Mouse (Mus musculus): Measurements from ENCODE around the gene Slu7. TPM values are rescaled to one million over a fixed set of nuclear protein-coding genes. Genes with fewer than 3 reads are reported as not detected.

Slu7 gene
- polyA plus RNA-seq, 1 experiment from 2014 or later, result 59.6 TPM

- ATAC-seq (replicated peaks; ENCODE audit: low FRiP score), result no peak
- Histone ChIP-seq H3K4me1 (peaks cover 10% of the 10 kb centered on the region; the same call in 1 of the 2 replicates), H3K4me3 (replicated peaks) (no peak overlapping the region), H3K9me3 (replicated peaks) (no peaks in the 10 kb centered on the region), H3K36me3 (no peaks in the 10 kb centered on the region), H3K4me2 (no peak overlapping the region), H3K9ac (no peak overlapping the region), H3K27ac (no peak overlapping the region), H3K27me3 (no peaks in the 10 kb centered on the region)
- 64% methylated on average over 7 of the region's 7 CpGs for WGBS
These were observed 36.9 kb upstream of the Slu7 start for GRCm38 (mm10) chr11:43396672-43397071.

- Histone ChIP-seq H3K9me3 (replicated peaks) (no peaks in the 10 kb centered on the region), H3K4me1 (peaks cover 10% of the 10 kb centered on the region; the same call in 1 of the 2 replicates), H3K27ac (no peak overlapping the region), H3K27me3 (no peaks in the 10 kb centered on the region), H3K4me2 (no peak overlapping the region), H3K9ac (no peak overlapping the region), H3K4me3 (replicated peaks) (no peak overlapping the region), H3K36me3 (no peaks in the 10 kb centered on the region)
- 48% methylated on average over 4 of the region's 4 CpGs for WGBS
- ATAC-seq (replicated peaks; ENCODE audit: low FRiP score), result no peak; the same call in 1 of the 2 replicates
These were observed 34.2 kb upstream of the Slu7 start for GRCm38 (mm10) chr11:43399297-43399696.

- Histone ChIP-seq H3K4me2 (no peak overlapping the region), H3K9ac (no peak overlapping the region), H3K36me3 (no peaks in the 10 kb centered on the region), H3K4me1 (peaks cover 7% of the 10 kb centered on the region; the same call in 1 of the 2 replicates), H3K9me3 (replicated peaks) (peaks cover 4% of the 10 kb centered on the region), H3K27ac (no peak overlapping the region), H3K4me3 (replicated peaks) (no peak overlapping the region), H3K27me3 (no peaks in the 10 kb centered on the region)
- WGBS, result 87% methylated on average over 1 of the region's 1 CpGs
- ATAC-seq (replicated peaks; ENCODE audit: low FRiP score), result no peak
These were observed 33.4 kb upstream of the Slu7 start for GRCm38 (mm10) chr11:43400131-43400530.

- WGBS, result 81% methylated on average over 15 of the region's 15 CpGs
- Histone ChIP-seq H3K27ac (no peak overlapping the region), H3K4me2 (no peak overlapping the region), H3K27me3 (no peaks in the 10 kb centered on the region), H3K9ac (no peak overlapping the region), H3K4me3 (replicated peaks) (no peak overlapping the region), H3K9me3 (replicated peaks) (peaks cover 4% of the 10 kb centered on the region), H3K36me3 (no peaks in the 10 kb centered on the region), H3K4me1 (no peaks in the 10 kb centered on the region)
- no peak for ATAC-seq (replicated peaks; ENCODE audit: low FRiP score)
These were observed 29.3 kb upstream of the Slu7 start for GRCm38 (mm10) chr11:43404150-43404807.

GRCm38 (mm10) chr11:43408888-43409287 is 24.7 kb upstream of the Slu7 start:
- H3K4me2 ChIP-seq, result no peak overlapping the region
- H3K4me3 ChIP-seq (replicated peaks), result no peak overlapping the region
- 80% methylated on average over 2 of the region's 2 CpGs for WGBS
- peaks cover 4% of the 10 kb centered on the region for H3K9me3 ChIP-seq (replicated peaks)
- H3K4me1 ChIP-seq, result no peaks in the 10 kb centered on the region
- no peak for ATAC-seq (replicated peaks; ENCODE audit: low FRiP score)
- H3K27me3 ChIP-seq, result no peaks in the 10 kb centered on the region
- H3K27ac ChIP-seq, result no peak overlapping the region
- no peaks in the 10 kb centered on the region for H3K36me3 ChIP-seq
- no peak overlapping the region for H3K9ac ChIP-seq

- no peak overlapping the region for H3K4me3 ChIP-seq (replicated peaks)
- H3K27ac ChIP-seq, result no peak overlapping the region
- ATAC-seq (replicated peaks; ENCODE audit: low FRiP score), result no peak
These were observed 23.3 kb upstream of the Slu7 start for GRCm38 (mm10) chr11:43410291-43410690.

GRCm38 (mm10) chr11:43411413-43411812 is 22.1 kb upstream of the Slu7 start:
- no peaks in the 10 kb centered on the region for H3K4me1 ChIP-seq
- WGBS, result 7% methylated on average over 1 of the region's 1 CpGs
- H3K36me3 ChIP-seq, result no peaks in the 10 kb centered on the region
- no peak overlapping the region for H3K27ac ChIP-seq
- ATAC-seq (replicated peaks; ENCODE audit: low FRiP score), result no peak
- H3K4me2 ChIP-seq, result no peak overlapping the region
- H3K9me3 ChIP-seq (replicated peaks), result no peaks in the 10 kb centered on the region
- no peak overlapping the region for H3K4me3 ChIP-seq (replicated peaks)
- no peak overlapping the region for H3K9ac ChIP-seq
- H3K27me3 ChIP-seq, result no peaks in the 10 kb centered on the region

More at GRCm38 (mm10) chr11:43410291-43410690, 23.3 kb upstream of the Slu7 start:
- Histone ChIP-seq H3K4me1 (no peaks in the 10 kb centered on the region), H3K9me3 (replicated peaks) (no peaks in the 10 kb centered on the region), H3K27me3 (no peaks in the 10 kb centered on the region), H3K36me3 (no peaks in the 10 kb centered on the region), H3K4me2 (no peak overlapping the region), H3K9ac (no peak overlapping the region)
- WGBS, result 54% methylated on average over 7 of the region's 7 CpGs

GRCm38 (mm10) chr11:43412771-43413451 is 20.6 kb upstream of the Slu7 start:
- Histone ChIP-seq H3K4me2 (no peak overlapping the region), H3K9me3 (replicated peaks) (no peaks in the 10 kb centered on the region), H3K4me3 (replicated peaks) (no peak overlapping the region), H3K36me3 (no peaks in the 10 kb centered on the region), H3K27ac (no peak overlapping the region), H3K9ac (no peak overlapping the region), H3K4me1 (no peaks in the 10 kb centered on the region), H3K27me3 (no peaks in the 10 kb centered on the region)
- ATAC-seq (replicated peaks; ENCODE audit: low FRiP score), result no peak
- 26% methylated on average over 14 of the region's 14 CpGs for whole genome bisulfite sequencing

GRCm38 (mm10) chr11:43417201-43417600 is 16.3 kb upstream of the Slu7 start:
- Histone ChIP-seq H3K4me3 (replicated peaks) (no peak overlapping the region), H3K9me3 (replicated peaks) (no peaks in the 10 kb centered on the region), H3K4me1 (no peaks in the 10 kb centered on the region), H3K27me3 (no peaks in the 10 kb centered on the region), H3K36me3 (peaks cover 7% of the 10 kb centered on the region; the same call in 1 of the 2 replicates), H3K9ac (no peak overlapping the region), H3K4me2 (no peak overlapping the region), H3K27ac (no peak overlapping the region)
- peak; percentile 75; the same call in 1 of the 2 replicates for ATAC-seq (replicated peaks; ENCODE audit: low FRiP score)
- 44% methylated on average over 7 of the region's 7 CpGs for WGBS

GRCm38 (mm10) chr11:43424386-43424785 is 9.2 kb upstream of the Slu7 start:
- H3K4me1 ChIP-seq, result peaks cover 12% of the 10 kb centered on the region
- no peak overlapping the region for H3K27ac ChIP-seq
- WGBS, result 82% methylated on average over 5 of the region's 5 CpGs
- no peak overlapping the region for H3K4me3 ChIP-seq (replicated peaks)
- no peak overlapping the region for H3K9ac ChIP-seq
- no peak overlapping the region for H3K4me2 ChIP-seq
- H3K9me3 ChIP-seq (replicated peaks), result no peaks in the 10 kb centered on the region; the same call in 1 of the 2 replicates
- no peak for ATAC-seq (replicated peaks; ENCODE audit: low FRiP score)
- no peaks in the 10 kb centered on the region for H3K27me3 ChIP-seq
- H3K36me3 ChIP-seq, result peaks cover 25% of the 10 kb centered on the region

- Histone ChIP-seq H3K27me3 (no peaks in the 10 kb centered on the region), H3K36me3 (peaks cover 25% of the 10 kb centered on the region), H3K4me2 (peak overlapping the region; percentile 61), H3K9me3 (replicated peaks) (no peaks in the 10 kb centered on the region; the same call in 1 of the 2 replicates), H3K4me3 (replicated peaks) (peak overlapping the region; percentile 65), H3K4me1 (peaks cover 12% of the 10 kb centered on the region), H3K27ac (no peak overlapping the region), H3K9ac (0 out of 2 replicates have a peak overlapping the region, but pooled peaks have one; percentile 54)
- peak; percentile 44 for ATAC-seq (replicated peaks; ENCODE audit: low FRiP score)
- 91% methylated on average over 9 of the region's 9 CpGs for WGBS
These were observed 8.3 kb upstream of the Slu7 start for GRCm38 (mm10) chr11:43425166-43425709.

- Histone ChIP-seq H3K4me1 (peaks cover 12% of the 10 kb centered on the region), H3K27ac (peak within 1 kb of the TSS; percentile 71), H3K27me3 (no peaks in the 10 kb centered on the region), H3K9me3 (replicated peaks) (no peaks in the 10 kb centered on the region; the same call in 1 of the 2 replicates), H3K4me2 (peak within 1 kb of the TSS; percentile 61), H3K4me3 (replicated peaks) (peak within 1 kb of the TSS; percentile 65), H3K36me3 (peaks cover 25% of the 10 kb centered on the region), H3K9ac (peak within 1 kb of the TSS; percentile 54)
- peak; percentile 96 for ATAC-seq (replicated peaks; ENCODE audit: low FRiP score)
- WGBS, result 2% methylated on average over 27 of the region's 27 CpGs
These were observed 7.6 kb upstream of the Slu7 start, which contains the start of gene Pttg1 for GRCm38 (mm10) chr11:43425824-43426413. TSS of gene Pttg1 (minus strand) at chr11:43426251.
